Mouse (Mus musculus): ENCODE results near the gene Tec.
A peak's percentile ranks its signal among the peaks of the same experiment; 100 is the strongest.

The Tec gene

GRCm38 (mm10) chr5:72888260-72888659, 20.0 kb upstream of the Tec start:
- no peak for DNase-seq

GRCm38 (mm10) chr5:72886458-72887222, 18.4 kb upstream of the Tec start:
- no peak for DNase-seq

- DNase-seq = no peak
Measured at GRCm38 (mm10) chr5:72883706-72884105, 15.4 kb upstream of the Tec start.

DNA sequence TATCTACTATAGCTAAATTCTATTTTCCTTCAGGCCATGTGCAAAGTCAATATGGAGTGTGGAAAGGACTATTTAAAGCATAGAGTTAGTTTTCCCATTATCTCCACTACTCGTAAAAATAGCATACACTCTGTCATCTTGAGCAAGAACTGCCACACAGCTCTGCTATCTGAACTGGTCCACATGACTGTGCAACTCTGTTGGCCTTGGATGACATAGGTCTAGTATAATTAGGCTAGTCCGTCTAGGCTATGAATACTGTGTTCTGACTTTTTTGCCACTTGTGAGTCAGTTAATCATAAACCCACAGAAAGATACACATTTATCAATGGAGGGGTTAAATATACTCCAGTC, 14.1 kb upstream of the Tec start:
- DNase-seq = no peak

DNA sequence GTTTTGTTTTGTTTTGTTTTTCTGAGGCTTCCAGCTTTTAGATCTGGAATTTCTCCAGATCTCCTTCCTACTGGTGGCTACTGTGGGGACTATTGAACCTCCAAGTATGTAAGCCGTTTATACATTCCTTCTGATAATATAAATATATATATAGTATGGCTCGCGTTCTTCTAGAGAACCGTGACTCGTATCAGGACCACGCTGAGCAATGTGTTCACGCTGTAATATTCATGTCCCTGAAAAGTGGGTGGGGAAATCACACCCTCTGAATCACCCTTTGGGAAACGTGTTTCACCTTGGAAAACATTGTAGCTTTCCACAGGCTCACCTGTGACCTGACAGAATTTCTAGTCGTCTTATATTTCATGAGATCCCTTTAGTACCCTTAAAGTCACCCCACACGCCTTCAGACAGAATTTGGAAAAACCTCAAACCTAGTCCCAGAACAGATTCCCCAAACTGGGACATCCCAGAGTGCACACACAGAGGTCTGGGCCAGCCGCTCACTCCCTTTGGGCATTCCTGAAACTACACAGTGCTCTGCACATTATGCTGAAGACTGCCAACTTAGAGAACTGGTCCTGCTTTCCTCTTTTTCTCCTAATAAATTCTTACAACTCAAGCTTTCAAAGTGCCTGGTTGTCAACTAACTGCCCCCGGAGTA, 13.6 kb upstream of the Tec start:
- no peak for DNase-seq

- no peak for DNase-seq
Measured at GRCm38 (mm10) chr5:72879736-72880135, 11.5 kb upstream of the Tec start.

GRCm38 (mm10) chr5:72871114-72871513, 2.8 kb upstream of the Tec start:
- no peak for DNase-seq

- no peak for DNase-seq
Measured at GRCm38 (mm10) chr5:72869779-72870608, 1.7 kb upstream of the Tec start.

GRCm38 (mm10) chr5:72867036-72867672, 1.1 kb downstream of the Tec start:
- DNase-seq = peak; percentile 12

DNA sequence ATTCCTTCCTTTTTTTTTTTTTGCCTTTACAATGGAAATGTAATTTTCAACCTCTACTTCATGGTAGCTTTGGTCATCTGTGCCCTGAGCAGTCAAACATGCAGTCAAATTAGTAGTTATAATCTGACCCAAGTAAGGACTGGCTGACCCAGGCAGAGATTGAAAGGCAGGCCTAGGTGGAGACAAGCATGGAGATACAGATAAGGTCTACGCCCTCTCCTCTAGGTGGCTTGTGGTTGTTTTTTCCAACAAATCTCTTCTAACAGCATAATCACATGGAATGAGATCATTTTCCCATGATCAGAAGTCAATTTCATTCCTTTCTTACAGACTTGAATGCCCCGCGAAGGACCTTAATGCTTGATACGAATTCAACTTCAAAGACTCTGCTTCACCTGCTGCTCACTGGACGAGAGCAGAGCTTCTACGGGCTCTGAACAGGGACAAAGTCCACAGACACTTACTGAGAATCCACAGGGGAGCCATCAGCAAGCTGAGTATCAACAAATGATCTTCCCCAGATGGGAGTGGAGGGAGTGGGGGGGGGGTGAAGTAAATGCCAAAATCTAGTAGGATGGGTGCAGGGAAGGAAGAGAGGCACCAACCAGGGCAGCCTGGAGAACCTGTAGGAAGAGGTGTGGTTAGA, 1.9 kb downstream of the Tec start:
- no peak for DNase-seq

DNA sequence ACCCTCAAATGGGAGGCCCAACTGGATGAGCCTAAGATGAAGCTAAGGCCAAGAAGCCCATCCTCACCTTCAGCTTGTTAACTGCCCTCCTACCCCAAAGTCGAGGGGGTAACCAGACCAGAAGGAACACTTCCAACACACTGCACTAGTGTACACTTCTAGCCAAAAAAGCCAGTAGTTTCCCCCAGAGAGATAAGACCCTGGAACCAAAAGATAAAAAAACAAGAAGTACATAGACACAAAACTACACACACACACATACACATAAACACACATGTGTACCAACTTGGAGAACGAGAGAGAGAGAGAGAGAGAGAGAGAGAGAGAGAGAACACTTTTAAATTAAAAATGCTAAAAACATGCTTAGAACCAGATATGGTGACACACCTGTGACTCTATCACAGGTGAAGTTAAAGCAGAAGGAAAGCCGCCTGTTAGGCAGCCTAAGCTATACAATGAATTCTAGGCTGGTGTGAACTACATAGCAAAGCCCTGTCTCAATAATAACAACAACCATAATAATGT, 3.6 kb downstream of the Tec start:
- DNase-seq = no peak

DNA sequence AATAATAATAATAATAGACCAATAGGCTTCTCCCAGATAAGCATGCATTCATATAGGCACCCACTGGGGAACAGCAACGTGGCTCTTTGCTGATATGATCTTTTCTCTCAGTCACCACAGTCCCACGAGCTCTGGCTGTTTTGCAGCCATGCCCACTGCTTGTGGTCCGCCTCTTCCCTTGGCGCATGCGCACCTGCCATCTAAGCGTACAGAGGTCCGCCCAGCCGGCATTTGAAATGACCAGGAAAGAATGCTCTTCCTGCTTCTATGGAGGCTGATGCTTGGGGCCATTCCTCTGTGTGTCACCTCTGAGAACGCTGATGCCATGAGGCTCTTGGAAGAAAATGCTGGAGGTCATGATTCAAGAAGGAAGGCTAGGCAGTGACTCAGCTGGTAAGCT, 5.1 kb downstream of the Tec start:
- DNase-seq = no peak

DNA sequence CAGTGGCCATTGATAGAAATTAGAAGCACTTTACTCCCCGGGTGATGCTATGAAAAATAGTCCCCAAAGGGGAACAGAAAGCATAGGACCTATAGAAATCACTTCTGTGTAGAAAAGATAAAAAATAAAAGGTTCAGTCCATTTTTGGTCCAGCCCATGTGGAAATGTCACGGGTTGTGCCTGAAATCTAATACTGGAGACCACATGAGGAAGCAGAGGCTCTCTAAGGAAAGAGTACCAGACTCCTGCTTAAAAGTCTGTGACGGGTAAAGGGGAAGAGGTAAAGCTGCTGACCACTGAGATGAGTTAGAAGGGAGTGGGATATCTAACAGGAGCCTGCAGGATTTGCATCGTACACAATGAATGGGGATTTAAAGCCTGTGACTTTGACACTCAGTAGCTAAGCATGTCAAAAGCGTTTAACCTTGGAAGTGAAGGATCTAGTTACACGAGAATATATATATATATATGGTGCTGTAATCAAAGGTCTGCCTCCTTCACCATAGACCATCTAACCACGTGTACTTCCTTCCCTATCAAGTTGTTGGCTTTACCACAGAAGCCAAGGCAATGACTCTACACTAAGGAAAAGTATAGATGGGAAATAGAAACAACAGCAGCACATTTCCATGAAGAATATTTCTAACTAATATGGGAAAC, 6.4 kb downstream of the Tec start:
- DNase-seq = no peak

GRCm38 (mm10) chr5:72860899-72861298, 7.4 kb downstream of the Tec start:
- DNase-seq = no peak

- DNase-seq = no peak
Measured at GRCm38 (mm10) chr5:72858306-72858705, 10.0 kb downstream of the Tec start.

- DNase-seq = no peak
Measured at GRCm38 (mm10) chr5:72857756-72858155, 10.5 kb downstream of the Tec start.

GRCm38 (mm10) chr5:72856255-72856878, 11.9 kb downstream of the Tec start:
- no peak for DNase-seq

DNA sequence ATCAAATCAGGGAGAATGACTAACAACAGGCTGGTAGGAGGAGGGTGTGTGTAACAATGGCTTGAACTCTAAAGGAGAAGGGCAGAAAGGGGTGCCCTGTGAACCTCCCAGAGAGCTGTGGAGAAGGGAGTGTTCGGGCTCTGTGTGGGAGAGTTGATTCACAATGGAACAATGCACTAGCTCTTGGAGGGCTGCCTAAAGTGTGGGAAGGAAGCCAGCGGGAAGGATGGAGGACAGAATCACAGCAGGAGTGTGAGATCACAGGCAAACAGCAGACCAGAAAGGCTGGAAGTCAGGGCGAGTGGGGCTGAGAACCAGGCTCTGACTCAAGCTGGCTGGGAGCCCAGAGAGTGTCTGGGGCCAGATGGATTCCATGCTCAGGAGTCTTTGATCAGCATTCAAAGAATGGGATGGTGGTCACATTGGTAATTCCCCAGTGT, 12.6 kb downstream of the Tec start:
- DNase-seq = peak; percentile 83

- no peak for DNase-seq
Measured at GRCm38 (mm10) chr5:72854141-72854990, 13.9 kb downstream of the Tec start.

DNA sequence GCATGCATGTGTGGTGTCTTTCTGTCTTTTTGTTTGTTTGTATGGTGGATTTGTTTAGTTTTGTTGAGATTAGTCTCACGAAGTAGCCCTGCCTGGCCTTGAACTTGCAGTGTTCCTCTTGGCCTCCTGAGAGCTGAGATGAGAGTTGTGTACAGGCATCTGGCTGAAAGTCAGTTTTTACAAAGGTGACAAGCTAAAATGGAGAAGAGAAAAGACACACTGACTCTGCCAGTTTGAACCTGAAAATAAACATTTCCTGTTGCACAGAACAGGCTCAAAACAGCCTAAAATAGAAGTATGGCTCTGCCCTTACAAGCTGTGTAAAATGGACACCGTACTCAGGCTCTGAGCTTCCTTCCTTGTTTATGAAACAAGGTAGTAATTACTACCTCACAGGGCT, 14.9 kb downstream of the Tec start:
- DNase-seq = no peak

Measured in lung, postnatal 14 days (tissue).